Mouse (Mus musculus): ENCODE results near the gene Wdr77. TPM values are rescaled to one million over a fixed set of nuclear protein-coding genes. Genes with fewer than 3 reads are reported as not detected.
A peak's percentile ranks its signal among the peaks of the same experiment; 100 is the strongest.
"Not testable (repeated sequence)": the region's sequence is repeated elsewhere in the genome, so short reads cannot be mapped to it uniquely, and the experiment has no call there.

The Wdr77 gene
- total and polyA plus RNA-seq, 2 experiments from 2014 or later, result 54.8 to 63.1 TPM

GRCm38 (mm10) chr3:105973411-105973810 is 14.2 kb downstream of the Wdr77 start, which contains the start of gene Ovgp1:
Ovgp1 (plus strand) TSS chr3:105973711.
- TF ChIP-seq CTCF (IDR thresholded peaks at IDR 0.05; ENCODE audit: low read depth) (no peak), EP300 (IDR thresholded peaks at IDR 0.05; ENCODE audit: low read depth) (no peak)
- DNase-seq (ENCODE audit: low spot score) (no peak), ATAC-seq (ENCODE audit: insufficient read depth, low read depth) (no peak)
- H3K9ac ChIP-seq (replicated peaks; ENCODE audit: low read depth, low read length), result no peak within 1 kb of the TSS
- no peaks in the 10 kb centered on the region for H3K27me3 ChIP-seq (ENCODE audit: control insufficient read depth, insufficient read depth, low read length)
- no peak within 1 kb of the TSS for H3K27ac ChIP-seq (ENCODE audit: low read depth)
- H3K4me1 ChIP-seq (ENCODE audit: control insufficient read depth, insufficient read depth), result no peaks in the 10 kb centered on the region
- no peaks in the 10 kb centered on the region for H3K9me3 ChIP-seq (replicated peaks; ENCODE audit: control insufficient read depth, low read length)
- H3K4me3 ChIP-seq (ENCODE audit: low read depth, low read length), result no peak within 1 kb of the TSS
- WGBS, result 81% methylated on average over 3 of the region's 3 CpGs
- no peak within 1 kb of the TSS for H3K4me2 ChIP-seq (ENCODE audit: low read depth, low read length)
- peaks cover 18% of the 10 kb centered on the region for H3K36me3 ChIP-seq (replicated peaks; ENCODE audit: control insufficient read depth, insufficient read depth, low read length)

- DNase-seq (ENCODE audit: low spot score), result no peak
- no peaks in the 10 kb centered on the region for H3K4me1 ChIP-seq (ENCODE audit: control insufficient read depth, insufficient read depth)
- no peak overlapping the region for H3K27ac ChIP-seq (ENCODE audit: low read depth)
- no peaks in the 10 kb centered on the region for H3K9me3 ChIP-seq (replicated peaks; ENCODE audit: control insufficient read depth, low read length)
- no peaks in the 10 kb centered on the region for H3K27me3 ChIP-seq (ENCODE audit: control insufficient read depth, insufficient read depth, low read length)
- 84% methylated on average over 2 of the region's 2 CpGs for WGBS
- ATAC-seq (ENCODE audit: insufficient read depth, low read depth), result no peak
- no peak overlapping the region for H3K9ac ChIP-seq (replicated peaks; ENCODE audit: low read depth, low read length)
- H3K4me3 ChIP-seq (ENCODE audit: low read depth, low read length), result no peak overlapping the region
- H3K36me3 ChIP-seq (replicated peaks; ENCODE audit: control insufficient read depth, insufficient read depth, low read length), result peaks cover 10% of the 10 kb centered on the region
- no peak overlapping the region for H3K4me2 ChIP-seq (ENCODE audit: low read depth, low read length)
- TF ChIP-seq CTCF (IDR thresholded peaks at IDR 0.05; ENCODE audit: low read depth) (no peak), EP300 (IDR thresholded peaks at IDR 0.05; ENCODE audit: low read depth) (no peak)
Measured at GRCm38 (mm10) chr3:105974174-105974573, 15.0 kb downstream of the Wdr77 start.

GRCm38 (mm10) chr3:105989611-105990010 is 30.4 kb downstream of the Wdr77 start:
- H3K36me3 ChIP-seq (replicated peaks; ENCODE audit: control insufficient read depth, insufficient read depth, low read length); ATAC-seq (ENCODE audit: insufficient read depth, low read depth); H3K4me2 ChIP-seq (ENCODE audit: low read depth, low read length); DNase-seq (ENCODE audit: low spot score); H3K27me3 ChIP-seq (ENCODE audit: control insufficient read depth, insufficient read depth, low read length); H3K9ac ChIP-seq (replicated peaks; ENCODE audit: low read depth, low read length); H3K9me3 ChIP-seq (replicated peaks; ENCODE audit: control insufficient read depth, low read length); H3K4me3 ChIP-seq (ENCODE audit: low read depth, low read length); H3K4me1 ChIP-seq (ENCODE audit: control insufficient read depth, insufficient read depth); H3K27ac ChIP-seq (ENCODE audit: low read depth): not testable (repeated sequence)
- 64% methylated on average over 5 of the region's 5 CpGs for WGBS

- Histone ChIP-seq H3K27ac (ENCODE audit: low read depth) (no peak overlapping the region), H3K9ac (replicated peaks; ENCODE audit: low read depth, low read length) (no peak overlapping the region), H3K9me3 (replicated peaks; ENCODE audit: control insufficient read depth, low read length) (no peaks in the 10 kb centered on the region), H3K4me1 (ENCODE audit: control insufficient read depth, insufficient read depth) (no peaks in the 10 kb centered on the region), H3K27me3 (ENCODE audit: control insufficient read depth, insufficient read depth, low read length) (no peaks in the 10 kb centered on the region), H3K4me2 (ENCODE audit: low read depth, low read length) (no peak overlapping the region), H3K4me3 (ENCODE audit: low read depth, low read length) (no peak overlapping the region), H3K36me3 (replicated peaks; ENCODE audit: control insufficient read depth, insufficient read depth, low read length) (no peaks in the 10 kb centered on the region)
- 19% methylated on average over 4 of the region's 4 CpGs for WGBS
- no peak for ATAC-seq (ENCODE audit: insufficient read depth, low read depth)
- peak; percentile 29 for DNase-seq (ENCODE audit: low spot score)
- TF ChIP-seq CTCF (IDR thresholded peaks at IDR 0.05; ENCODE audit: low read depth) (peak; percentile 64), EP300 (IDR thresholded peaks at IDR 0.05; ENCODE audit: low read depth) (no peak)
Measured at GRCm38 (mm10) chr3:105991653-105992283, 32.6 kb downstream of the Wdr77 start.

- Histone ChIP-seq H3K36me3 (replicated peaks; ENCODE audit: control insufficient read depth, insufficient read depth, low read length) (no peaks in the 10 kb centered on the region), H3K27ac (ENCODE audit: low read depth) (no peak overlapping the region), H3K4me1 (ENCODE audit: control insufficient read depth, insufficient read depth) (no peaks in the 10 kb centered on the region), H3K9me3 (replicated peaks; ENCODE audit: control insufficient read depth, low read length) (no peaks in the 10 kb centered on the region), H3K27me3 (ENCODE audit: control insufficient read depth, insufficient read depth, low read length) (no peaks in the 10 kb centered on the region), H3K4me3 (ENCODE audit: low read depth, low read length) (no peak overlapping the region), H3K4me2 (ENCODE audit: low read depth, low read length) (no peak overlapping the region), H3K9ac (replicated peaks; ENCODE audit: low read depth, low read length) (no peak overlapping the region)
- 70% methylated on average over 2 of the region's 2 CpGs for WGBS
- TF ChIP-seq EP300 (IDR thresholded peaks at IDR 0.05; ENCODE audit: low read depth) (no peak), CTCF (IDR thresholded peaks at IDR 0.05; ENCODE audit: low read depth) (no peak)
- ATAC-seq (ENCODE audit: insufficient read depth, low read depth), result no peak
- DNase-seq (ENCODE audit: low spot score), result no peak
Measured at GRCm38 (mm10) chr3:105994730-105995129, 35.6 kb downstream of the Wdr77 start.

All from heart, postnatal 0 days (tissue).